Mouse (Mus musculus): Measurements from ENCODE around the gene Mthfsd. TPM values are rescaled to one million over a fixed set of nuclear protein-coding genes. Genes with fewer than 3 reads are reported as not detected.

Gene Mthfsd
- polyA plus RNA-seq, 1 experiment from 2014 or later: 17.1 TPM

Other genes starting within 250 kb of the Mthfsd start
- 0.22 to 0.28 TPM in 2 of 3 replicates, not detected in the other for gene Foxf1, start 24.0 kb downstream of the Mthfsd start, polyA plus RNA-seq (2018)
- not detected in 3 replicates for gene Foxc2, start 7.8 kb upstream of the Mthfsd start, polyA plus RNA-seq (2018)
- gene Foxl1, start 19.5 kb upstream of the Mthfsd start, polyA plus RNA-seq (2018): not detected in 3 replicates

Measured in macrophage (primary cell).